Comparison of ENCODE assay signal across 8 mouse cellular contexts in genomic region chr5:21646133-21646491, GRCm38 (mm10). TPM values are rescaled to one million over a fixed set of nuclear protein-coding genes. Genes with fewer than 3 reads are reported as not detected.
DNase-seq lines count a peak whose midpoint lies in the region; ATAC-seq and TF ChIP-seq lines count a peak whose summit lies in the region.

No protein-coding gene starts in this region.

- H3K9ac ChIP-seq in heart, embryonic 14.5 days (ENCODE audit: low read length), result peak overlapping the region; percentile 94
- H3K9ac ChIP-seq in ES-E14 (ENCODE audit: insufficient read depth, low read depth, low read length, poor library complexity, severe bottlenecking), result peak overlapping the region; percentile 80
- H3K9ac ChIP-seq in forebrain, embryonic 15.5 days (replicated peaks), result peak overlapping the region; percentile 99

- H3K79me2 ChIP-seq in macrophage (ENCODE audit: inconsistent target), result peaks cover 4% of the 10 kb centered on the region; the same call in 1 of the 2 replicates

- intact Hi-C loops in heart, postnatal 10 days (cut with DNase I), result loop anchor here (1.0 to 10.0 kb wide), 2 partner anchors 55 to 321 kb away; partner anchors contain the start of gene Napepld

- H3K4me1 ChIP-seq in heart, embryonic 14.5 days (ENCODE audit: control insufficient read depth in 2 of 2, insufficient read depth in 2 of 2, low read length in 2 of 2), result peaks cover 7 to 12% of the 10 kb centered on the region in 2 experiments; a peak in 3 of 4 replicates
- peaks cover 0 to 7% of the 10 kb centered on the region in 2 experiments; a peak in 2 of 4 replicates for H3K4me1 ChIP-seq in ES-E14 (ENCODE audit: control insufficient read depth in 2 of 2, insufficient read depth in 2 of 2, low read length in 2 of 2, poor library complexity in 1 of 2)
- H3K4me1 ChIP-seq in forebrain, embryonic 15.5 days, result peaks cover 23% of the 10 kb centered on the region

- peaks cover 3% of the 10 kb centered on the region; the same call in 1 of the 2 replicates for H3K27me3 ChIP-seq in heart, embryonic 14.5 days (ENCODE audit: control insufficient read depth, insufficient read depth, low read length)
- no peaks in the 10 kb centered on the region for H3K27me3 ChIP-seq in forebrain, embryonic 15.5 days

- in situ Hi-C loops in ES-E14 (cut with MboI; ENCODE audit: low sequenced_read_pairs in 2 of 2, unreplicated experiment in 2 of 2), result no loop called here

- peak overlapping the region; percentile 78 for H3K4me2 ChIP-seq in heart, embryonic 14.5 days (ENCODE audit: low read length)
- peak overlapping the region; percentile 71 for H3K4me2 ChIP-seq in forebrain, embryonic 15.5 days (replicated peaks)

- ATAC-seq in heart, embryonic 14.5 days (ENCODE audit: insufficient number of reproducible peaks, insufficient read depth, low FRiP score, low read depth), result no peak
- ATAC-seq in forebrain, embryonic 15.5 days (replicated peaks), result no peak

- DNase-seq in heart, postnatal 10 days, result no peak
- DNase-seq in ES-E14 (ENCODE audit: low read depth, low spot score), result no peak
- no peak for DNase-seq in thymus, adult 18-20 months
- DNase-seq in layer of hippocampus, postnatal 25 days (ENCODE audit: extremely low spot score in 1 of 2, low spot score in 1 of 2), result no peak
- DNase-seq in cerebellum, adult 11-12 months, result no peak

- H3K9me3 ChIP-seq in heart, embryonic 14.5 days (ENCODE audit: control insufficient read depth, low read length), result no peaks in the 10 kb centered on the region
- H3K9me3 ChIP-seq in ES-E14 (ENCODE audit: control insufficient read depth, insufficient read depth, low read depth, low read length), result no peaks in the 10 kb centered on the region
- no peaks in the 10 kb centered on the region for H3K9me3 ChIP-seq in forebrain, embryonic 15.5 days

- H3K4me3 ChIP-seq in heart, embryonic 14.5 days (ENCODE audit: control insufficient read depth in 1 of 2, insufficient read depth in 1 of 2, low read depth in 1 of 2, low read length in 2 of 2), result peak overlapping the region; percentile 82 to 83
- H3K4me3 ChIP-seq in ES-E14 (ENCODE audit: insufficient read depth in 1 of 2, low read depth in 1 of 2, low read length in 2 of 2, poor library complexity in 1 of 2, severe bottlenecking in 1 of 2) (peak overlapping the region; percentile 85 to 96), macrophage (ENCODE audit: inconsistent target) (peak overlapping the region; percentile 73)
- H3K4me3 ChIP-seq in forebrain, embryonic 15.5 days, result peak overlapping the region; percentile 98

- H3K36me3 ChIP-seq in heart, embryonic 14.5 days (ENCODE audit: control insufficient read depth, insufficient read depth, low read length), result peaks cover 32% of the 10 kb centered on the region
- H3K36me3 ChIP-seq in ES-E14 (ENCODE audit: control insufficient read depth, insufficient read depth, low read length, poor library complexity, severe bottlenecking), result peaks cover 21% of the 10 kb centered on the region
- peaks cover 30% of the 10 kb centered on the region for H3K36me3 ChIP-seq in forebrain, embryonic 15.5 days
- peaks cover 24% of the 10 kb centered on the region; the same call in 1 of the 2 replicates for H3K36me3 ChIP-seq in macrophage (ENCODE audit: inconsistent target)

- peak overlapping the region; percentile 66 to 79 for H3K27ac ChIP-seq in heart, embryonic 14.5 days (replicated peaks in 1 of 2; ENCODE audit: control insufficient read depth in 1 of 2, insufficient read depth in 1 of 2, low read depth in 2 of 2, low read length in 2 of 2)
- H3K27ac ChIP-seq in ES-E14 (ENCODE audit: insufficient read depth, low read depth, low read length, poor library complexity, severe bottlenecking) (peak overlapping the region; percentile 57), macrophage (no peak overlapping the region)
- H3K27ac ChIP-seq in forebrain, embryonic 15.5 days (replicated peaks), result peak overlapping the region; percentile 96

- 1% methylated on average over 25 of the region's 25 CpGs for WGBS in heart, embryonic 14.5 days
- WGBS in forebrain, embryonic 15.5 days, result under 1% methylated on average over 25 of the region's 25 CpGs
- WGBS in macrophage (ENCODE audit: missing documents), result 1% methylated on average over 25 of the region's 25 CpGs

TF ChIP-seq in ES-E14, 5 proteins besides CTCF, POLR2A, EP300 and RAD21:
- TF ChIP-seq ZNF384 (IDR thresholded peaks at IDR 0.05; ENCODE audit: low read depth, low read length) (no peak), CHD2 (IDR thresholded peaks at IDR 0.05; ENCODE audit: low read depth, low read length) (no peak), HCFC1 (IDR thresholded peaks at IDR 0.05; ENCODE audit: borderline replicate concordance, insufficient read depth, low read length) (no peak), ZC3H11A (IDR thresholded peaks at IDR 0.05; ENCODE audit: borderline replicate concordance, low read depth, low read length) (no peak), MAFK (IDR thresholded peaks at IDR 0.05; ENCODE audit: insufficient read depth, low read depth, low read length) (no peak)
TF ChIP-seq in ES-E14: peak in this region for 0.

RNA-seq across cellular contexts. Expression of gene Armc10, which starts 0.5 kb away (rescaled TPM):
- 23.6 and 28.2 TPM in 2 replicates for polyA plus RNA-seq in heart, embryonic 14.5 days (2014; fragmentation: Nextera tagmentation; extraction: Ambion mirVana)
- total RNA-seq in heart, postnatal 10 days (2021), result 10 to 100 TPM; 14.6 to 15.3 TPM
- total RNA-seq in ES-E14 (2012; rRNA removed), result 73.6 and 86.4 TPM in 2 replicates
- 88.5 and 90.3 TPM in 2 replicates for polyA plus RNA-seq in forebrain, embryonic 15.5 days (2015; fragmentation: Nextera tagmentation; extraction: Ambion mirVana)
- total RNA-seq in macrophage (2018; cell fraction: chromatin; rRNA removed), result 10 to 100 TPM in 23 of 26 experiments, 1 to 10 TPM in 3; 9.0 to 40.8 (median 25.6) TPM
- total RNA-seq in macrophage (2018; cell fraction: cytosol; rRNA removed), result 10 to 100 TPM; 15.9 to 33.3 (median 25.0) TPM
- 10 to 100 TPM; 11.5 to 44.0 (median 27.1) TPM for total RNA-seq in macrophage (2018; cell fraction: nucleus; rRNA removed)
- 25.3 to 27.4 TPM (median 26.0 TPM) in 3 replicates for polyA plus RNA-seq in macrophage (2018)
- 10 to 100 TPM; 21.2 to 22.3 TPM for total RNA-seq in layer of hippocampus, postnatal 25 days (2021)

RNA-seq across cellular contexts. Expression of gene Fbxl13, which starts 0.7 kb away (rescaled TPM):
- 0.19 and 0.23 TPM in 2 replicates for polyA plus RNA-seq in heart, embryonic 14.5 days (2014; fragmentation: Nextera tagmentation; extraction: Ambion mirVana)
- total RNA-seq in heart, postnatal 10 days (2021), result under 1 TPM; 0.10 TPM
- not detected in 2 replicates for total RNA-seq in ES-E14 (2012; rRNA removed)
- polyA plus RNA-seq in forebrain, embryonic 15.5 days (2015; fragmentation: Nextera tagmentation; extraction: Ambion mirVana), result 0.33 and 0.34 TPM in 2 replicates
- not detected for total RNA-seq in macrophage (2018; cell fraction: chromatin; rRNA removed)
- total RNA-seq in macrophage (2018; cell fraction: cytosol; rRNA removed), result not detected
- total RNA-seq in macrophage (2018; cell fraction: nucleus; rRNA removed), result not detected
- not detected in 3 replicates for polyA plus RNA-seq in macrophage (2018)
- under 1 TPM; 0.17 to 0.26 TPM for total RNA-seq in layer of hippocampus, postnatal 25 days (2021)

RNA-seq across cellular contexts. Expression of gene Napepld, which starts 55.1 kb away (rescaled TPM):
- 8.7 and 9.4 TPM in 2 replicates for polyA plus RNA-seq in heart, embryonic 14.5 days (2014; fragmentation: Nextera tagmentation; extraction: Ambion mirVana)
- 1 to 10 TPM; 5.4 to 5.7 TPM for total RNA-seq in heart, postnatal 10 days (2021)
- total RNA-seq in ES-E14 (2012; rRNA removed), result 4.3 and 7.3 TPM in 2 replicates
- polyA plus RNA-seq in forebrain, embryonic 15.5 days (2015; fragmentation: Nextera tagmentation; extraction: Ambion mirVana), result 3.9 and 4.2 TPM in 2 replicates
- total RNA-seq in macrophage (2018; cell fraction: chromatin; rRNA removed), result 1 to 10 TPM in 18 of 26 experiments, under 1 TPM in 8; 0.20 to 6.6 (median 1.6) TPM
- 1 to 10 TPM; 1.1 to 5.3 (median 4.0) TPM for total RNA-seq in macrophage (2018; cell fraction: cytosol; rRNA removed)
- 1 to 10 TPM in 24 of 26 experiments, under 1 TPM in 2; 0.45 to 7.6 (median 2.5) TPM for total RNA-seq in macrophage (2018; cell fraction: nucleus; rRNA removed)
- 3.4 to 6.0 TPM (median 4.8 TPM) in 3 replicates for polyA plus RNA-seq in macrophage (2018)
- 10 to 100 TPM; 21.2 to 24.5 TPM for total RNA-seq in layer of hippocampus, postnatal 25 days (2021)
